Mouse (Mus musculus) CH12.LX (cell line): ENCODE data around the gene Bsg.

Experiments used
- CTCF ChIP-seq, 2 experiments: IDR thresholded peaks in 1 of 2; conservative IDR thresholded peaks in 1 of 2; 2 replicates each; pipeline ENCODE4 v1.5.1; 2011 to 2012; ENCODE audit warnings: low read depth in 2 of 2, low read length in 2 of 2, improper control_type of control experiment in 1 of 2, inconsistent platforms in 1 of 2, mild to moderate bottlenecking in 1 of 2, moderate library complexity in 1 of 2
- ELF1 ChIP-seq: IDR thresholded peaks from 2 replicates; pipeline ENCODE4 v1.6.1; 2014; ENCODE audit warnings: low read depth, mild to moderate bottlenecking, inconsistent platforms, low read length, improper control_type of control experiment
- EP300 ChIP-seq: IDR thresholded peaks from 2 replicates; pipeline ENCODE4 v1.6.1; 2011; ENCODE audit warnings: low read length, improper control_type of control experiment
- ETS1 ChIP-seq: conservative IDR thresholded peaks from 2 replicates; pipeline ENCODE4 v1.6.1; 2012; ENCODE audit warnings: low read depth, mild to moderate bottlenecking, inconsistent platforms, low read length, improper control_type of control experiment, moderate library complexity
- JUND ChIP-seq: conservative IDR thresholded peaks from 2 replicates; pipeline ENCODE4 v1.6.1; 2011; ENCODE audit warnings: low read depth, low read length, improper control_type of control experiment
- KAT2A ChIP-seq: IDR thresholded peaks from 2 replicates; pipeline ENCODE4 v1.6.1; 2012; ENCODE audit warnings: low read length, improper control_type of control experiment, inconsistent platforms; ENCODE audit not compliant: insufficient replicate concordance
- MYC ChIP-seq: IDR thresholded peaks from 2 replicates; pipeline ENCODE4 v1.6.1; 2011; ENCODE audit warnings: low read depth, mild to moderate bottlenecking, improper control_type of control experiment, low read length
- PAX5 ChIP-seq: IDR thresholded peaks from 2 replicates; pipeline ENCODE4 v1.6.1; 2012; ENCODE audit warnings: low read length, inconsistent platforms, mixed read lengths
- POLR2A ChIP-seq: IDR thresholded peaks from 2 replicates; pipeline ENCODE4 v1.6.1; 2011; ENCODE audit warnings: low read depth, mild to moderate bottlenecking, improper control_type of control experiment, low read length
- POLR2AphosphoS2 ChIP-seq: IDR thresholded peaks from 2 replicates; pipeline ENCODE4 v1.6.1; 2011; ENCODE audit warnings: low read depth, low read length, improper control_type of control experiment
- SIN3A ChIP-seq: IDR thresholded peaks from 2 replicates; pipeline ENCODE4 v1.6.1; 2012; ENCODE audit warnings: low read length, improper control_type of control experiment, inconsistent platforms
- TBP ChIP-seq: conservative IDR thresholded peaks from 2 replicates; pipeline ENCODE4 v1.6.1; 2011; ENCODE audit warnings: low read depth, low read length, improper control_type of control experiment
- USF2 ChIP-seq: conservative IDR thresholded peaks from 2 replicates; pipeline ENCODE4 v1.6.1; 2011; ENCODE audit warnings: low read depth, low read length, improper control_type of control experiment
- ZC3H11A ChIP-seq: IDR thresholded peaks from 2 replicates; pipeline ENCODE4 v1.6.1; 2012; ENCODE audit warnings: low read depth, mild to moderate bottlenecking, inconsistent platforms, low read length, improper control_type of control experiment

DNA sequence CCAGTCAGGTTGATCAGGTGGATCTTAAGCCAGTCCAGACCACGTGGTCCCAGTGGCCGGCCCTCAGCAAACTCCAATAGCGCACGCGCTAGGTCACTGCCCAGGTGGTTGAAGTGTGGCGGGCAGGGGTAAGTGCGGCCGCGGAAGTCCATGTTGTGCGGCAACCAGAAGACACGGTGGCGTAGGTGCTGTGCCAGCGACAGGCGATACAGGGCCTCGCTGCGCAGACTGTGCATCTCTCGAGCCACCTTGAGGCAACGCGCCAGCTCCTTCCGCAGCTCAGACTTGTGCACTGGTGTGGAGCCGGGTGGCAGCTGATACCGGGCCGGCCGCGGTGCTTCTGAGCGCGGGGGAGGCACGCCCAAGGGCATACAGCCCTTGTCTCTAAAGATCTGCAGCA, 34.9 kb downstream of the Bsg start:
- TF ChIP-seq ETS1: no peak
- no peak for TF ChIP-seq EP300
- no peak for TF ChIP-seq CTCF (conservative IDR thresholded peaks at IDR 0.05 in 1 of 2, IDR thresholded peaks at IDR 0.05 in 1 of 2; ENCODE audit: low read depth in 2 of 2, low read length in 2 of 2)
- no peak for TF ChIP-seq KAT2A
- no peak for TF ChIP-seq MYC
- TF ChIP-seq USF2: no peak
- TF ChIP-seq SIN3A: no peak
- TF ChIP-seq PAX5: no peak
- no peak for TF ChIP-seq ELF1
- no peak for TF ChIP-seq ZC3H11A
- no peak for TF ChIP-seq TBP
- TF ChIP-seq JUND: no peak
- TF ChIP-seq POLR2A: no peak
- no peak for TF ChIP-seq POLR2AphosphoS2
